Mouse (Mus musculus) lung, embryonic 16.5 days (tissue): Measurements from ENCODE around the gene Slc25a13. TPM values are rescaled to one million over a fixed set of nuclear protein-coding genes. Genes with fewer than 3 reads are reported as not detected.
"Not testable (repeated sequence)": the region's sequence is repeated elsewhere in the genome, so short reads cannot be mapped to it uniquely, and the experiment has no call there.

ENCODE experiments used
- ATAC-seq: fragments of 200-750 bp; cut with Nextera tagmentation; 2 replicates; pipeline ENCODE4 v1.8.0; 2017; ENCODE audit warnings: low read depth, mild to moderate bottlenecking, moderate library complexity
- H3K27ac ChIP-seq: fragments of 300-500 bp; sonication (generic); 2 replicates; pipeline ENCODE4 v1.5.1; 2014; ENCODE audit warnings: mild to moderate bottlenecking, control low read depth, low read length
- H3K27me3 ChIP-seq: fragments of 300-500 bp; sonication (generic); 2 replicates; pipeline ENCODE4 v1.6.1; 2014; ENCODE audit warnings: low read depth, low read length, mixed read lengths; ENCODE audit not compliant: control insufficient read depth, insufficient read depth
- H3K36me3 ChIP-seq: fragments of 300-500 bp; sonication (generic); 2 replicates; pipeline ENCODE4 v1.6.1; 2014; ENCODE audit warnings: low read length; ENCODE audit not compliant: control insufficient read depth, insufficient read depth
- H3K4me1 ChIP-seq: fragments of 300-500 bp; sonication (generic); replicated peaks from 2 replicates; pipeline ENCODE4 v1.6.1; 2014; ENCODE audit warnings: low read length, mixed read lengths; ENCODE audit not compliant: control insufficient read depth, insufficient read depth
- H3K4me2 ChIP-seq: fragments of 300-500 bp; sonication (generic); 2 replicates; pipeline ENCODE4 v1.6.1; 2014; ENCODE audit warnings: low read depth, low read length, control low read depth
- H3K4me3 ChIP-seq: fragments of 300-500 bp; sonication (generic); 2 replicates; pipeline ENCODE4 v1.5.1; 2014; ENCODE audit warnings: mild to moderate bottlenecking, low read length, control low read depth
- H3K9ac ChIP-seq: fragments of 300-500 bp; sonication (generic); 2 replicates; pipeline ENCODE4 v1.6.1; 2014; ENCODE audit warnings: low read length, control low read depth
- H3K9me3 ChIP-seq: fragments of 300-500 bp; sonication (generic); 2 replicates; pipeline ENCODE4 v1.6.1; 2016; ENCODE audit warnings: low read length; ENCODE audit not compliant: control insufficient read depth
- WGBS: fragments of 180-500 bp; shearing (Covaris S2); extraction: QIAGEN DNeasy Blood & Tissue Kit; methylation state at CpG from one replicate; pipeline ENCODE4 v1.1.7; 2014; 5-methylcytosine and 5-hydroxymethylcytosine counted together
- polyA plus RNA-seq: library from polyadenylated mRNA; unstranded; fragments of >200 nt; fragmentation: Nextera tagmentation; extraction: Ambion mirVana; gene quantifications from 2 replicates; pipeline ENCODE4 v1.2.1, GENCODE M21; 2015

The Slc25a13 gene
- polyA plus RNA-seq, 1 experiment from 2014 or later: 27.5 TPM

GRCm38 (mm10) chr6:6182191-6182590 lies 34.8 kb downstream of the Slc25a13 start:
- H3K27me3 ChIP-seq: no peaks in the 10 kb centered on the region
- no peaks in the 10 kb centered on the region; the same call in 1 of the 2 replicates for H3K36me3 ChIP-seq
- no peak overlapping the region for H3K4me3 ChIP-seq
- WGBS: 93% methylated on average over 7 of the region's 7 CpGs
- H3K9me3 ChIP-seq: no peaks in the 10 kb centered on the region
- H3K9ac ChIP-seq: no peak overlapping the region
- 0 out of 2 replicates have a peak, but pooled peaks cover 9% of the 10 kb centered on the region for H3K4me1 ChIP-seq
- no peak overlapping the region for H3K27ac ChIP-seq
- no peak for ATAC-seq
- H3K4me2 ChIP-seq: no peak overlapping the region

GRCm38 (mm10) chr6:6178341-6178740 lies 38.6 kb downstream of the Slc25a13 start:
- WGBS: 95% methylated on average over 15 of the region's 15 CpGs
- H3K4me3 ChIP-seq, H3K9me3 ChIP-seq, H3K4me1 ChIP-seq, H3K27me3 ChIP-seq, H3K27ac ChIP-seq, H3K36me3 ChIP-seq, H3K9ac ChIP-seq, ATAC-seq, H3K4me2 ChIP-seq: not testable (repeated sequence)

GRCm38 (mm10) chr6:6175350-6175971 lies 41.5 kb downstream of the Slc25a13 start:
- no peak overlapping the region for H3K9ac ChIP-seq
- no peak overlapping the region for H3K27ac ChIP-seq
- no peak for ATAC-seq
- WGBS: 79% methylated on average over 5 of the region's 5 CpGs
- no peak overlapping the region for H3K4me3 ChIP-seq
- no peaks in the 10 kb centered on the region for H3K9me3 ChIP-seq
- no peak overlapping the region for H3K4me2 ChIP-seq
- H3K27me3 ChIP-seq: no peaks in the 10 kb centered on the region
- 0 out of 2 replicates have a peak, but pooled peaks cover 2% of the 10 kb centered on the region for H3K4me1 ChIP-seq
- no peaks in the 10 kb centered on the region; the same call in 1 of the 2 replicates for H3K36me3 ChIP-seq

- no peak overlapping the region for H3K4me2 ChIP-seq
- no peaks in the 10 kb centered on the region; the same call in 1 of the 2 replicates for H3K36me3 ChIP-seq
- H3K4me1 ChIP-seq: peaks cover 3% of the 10 kb centered on the region; the same call in 1 of the 2 replicates
- H3K9me3 ChIP-seq: no peaks in the 10 kb centered on the region
- 42% methylated on average over 9 of the region's 9 CpGs for WGBS
- no peaks in the 10 kb centered on the region for H3K27me3 ChIP-seq
- H3K27ac ChIP-seq: no peak overlapping the region
- no peak overlapping the region for H3K9ac ChIP-seq
- no peak overlapping the region for H3K4me3 ChIP-seq
- ATAC-seq: no peak
Observed at GRCm38 (mm10) chr6:6173935-6174561, 42.9 kb downstream of the Slc25a13 start.

- peaks cover 7% of the 10 kb centered on the region; the same call in 1 of the 2 replicates for H3K4me1 ChIP-seq
- H3K4me3 ChIP-seq: no peak overlapping the region
- no peak overlapping the region for H3K4me2 ChIP-seq
- H3K27me3 ChIP-seq: no peaks in the 10 kb centered on the region
- 54% methylated on average over 15 of the region's 15 CpGs for WGBS
- no peak for ATAC-seq
- no peak overlapping the region for H3K9ac ChIP-seq
- H3K36me3 ChIP-seq: no peaks in the 10 kb centered on the region; the same call in 1 of the 2 replicates
- no peak overlapping the region for H3K27ac ChIP-seq
- H3K9me3 ChIP-seq: no peaks in the 10 kb centered on the region
Observed at GRCm38 (mm10) chr6:6173166-6173934, 43.6 kb downstream of the Slc25a13 start.

GRCm38 (mm10) chr6:6168566-6169134 lies 48.3 kb downstream of the Slc25a13 start:
- Histone ChIP-seq H3K27me3 (no peaks in the 10 kb centered on the region), H3K4me3 (no peak overlapping the region), H3K36me3 (no peaks in the 10 kb centered on the region), H3K9ac (no peak overlapping the region), H3K4me2 (no peak overlapping the region), H3K4me1 (peaks cover 5% of the 10 kb centered on the region; the same call in 1 of the 2 replicates), H3K9me3 (no peaks in the 10 kb centered on the region), H3K27ac (no peak overlapping the region)
- ATAC-seq: peak; percentile 78
- WGBS: 67% methylated on average over 11 of the region's 11 CpGs

GRCm38 (mm10) chr6:6167339-6168126 lies 49.4 kb downstream of the Slc25a13 start:
- no peaks in the 10 kb centered on the region for H3K27me3 ChIP-seq
- WGBS: 86% methylated on average over 10 of the region's 10 CpGs

GRCm38 (mm10) chr6:6162993-6163623 lies 53.9 kb downstream of the Slc25a13 start:
- 86% methylated on average over 7 of the region's 7 CpGs for WGBS
- Histone ChIP-seq H3K9me3 (no peaks in the 10 kb centered on the region), H3K4me3 (no peak overlapping the region), H3K9ac (no peak overlapping the region), H3K36me3 (no peaks in the 10 kb centered on the region), H3K27ac (no peak overlapping the region), H3K27me3 (no peaks in the 10 kb centered on the region), H3K4me1 (0 out of 2 replicates have a peak, but pooled peaks cover 3% of the 10 kb centered on the region), H3K4me2 (no peak overlapping the region)
- no peak for ATAC-seq

More at GRCm38 (mm10) chr6:6167339-6168126, 49.4 kb downstream of the Slc25a13 start:
- Histone ChIP-seq H3K4me3 (no peak overlapping the region), H3K9ac (no peak overlapping the region), H3K27ac (no peak overlapping the region), H3K9me3 (no peaks in the 10 kb centered on the region), H3K4me2 (no peak overlapping the region), H3K4me1 (peaks cover 5% of the 10 kb centered on the region; the same call in 1 of the 2 replicates), H3K36me3 (no peaks in the 10 kb centered on the region)
- ATAC-seq: no peak
